Mouse (Mus musculus): ENCODE measurements around the gene Sult2a7. TPM values are rescaled to one million over a fixed set of nuclear protein-coding genes. Genes with fewer than 3 reads are reported as not detected.

Sult2a7 gene
- polyA plus RNA-seq, 1 experiment = 0.49 TPM

- H3K4me3 ChIP-seq (ENCODE audit: control insufficient read depth, low read depth, low read length) = no peak overlapping the region
- H3K27ac ChIP-seq (ENCODE audit: control insufficient read depth, insufficient read depth, low read depth, low read length) = no peak overlapping the region
- no peaks in the 10 kb centered on the region for H3K27me3 ChIP-seq (ENCODE audit: control insufficient read depth, insufficient read depth, low read length)
- no peaks in the 10 kb centered on the region for H3K4me1 ChIP-seq (ENCODE audit: control insufficient read depth, insufficient read depth, low read length)
- no peak for TF ChIP-seq POLR2A (IDR thresholded peaks at IDR 0.05; ENCODE audit: control insufficient read depth, low read depth, low read length)
- no peaks in the 10 kb centered on the region for H3K36me3 ChIP-seq (ENCODE audit: control insufficient read depth, insufficient read depth, low read length)
Measured at GRCm38 (mm10) chr7:14438029-14438428, 56.0 kb downstream of the Sult2a7 start.

Other genes with a start within 250 kb of the Sult2a7 start
- not detected in 2 replicates for gene Sult2a6, start 239.4 kb downstream of the Sult2a7 start, polyA plus RNA-seq (2012; rRNA removed)
- gene Obox8, start 160.7 kb downstream of the Sult2a7 start, polyA plus RNA-seq (2012; rRNA removed) = not detected in 2 replicates
- not detected in 2 replicates for gene Sult2a8, start 47.5 kb downstream of the Sult2a7 start, polyA plus RNA-seq (2012; rRNA removed)
- gene Vmn1r90, start 69.3 kb upstream of the Sult2a7 start, polyA plus RNA-seq (2012; rRNA removed) = 0.07 TPM in 2 replicates
- 0.07 TPM in 1 of 2 replicates, not detected in the other for gene Obox7, start 165.3 kb upstream of the Sult2a7 start, polyA plus RNA-seq (2012; rRNA removed)